Mouse (Mus musculus) heart, postnatal 10 days (tissue): Measurements from ENCODE around the gene Hyal5. TPM values are rescaled to one million over a fixed set of nuclear protein-coding genes. Genes with fewer than 3 reads are reported as not detected.
A peak's percentile ranks its signal among the peaks of the same experiment; 100 is the strongest.

Experiments
- DNase-seq, 2 experiments: peaks; one replicate each; pipeline ENCODE4 v3.0.0; 2021
- intact Hi-C: fragments of 180-260 bp; cut with DNase I; formaldehyde crosslinking; loops from one replicate; pipeline ENCODE4 v1.15.1; 2025
- total RNA-seq, 2 experiments: library from RNA; stranded (reverse); gene quantifications; 2 replicates each; pipeline ENCODE4 v1.2.3; 2021

The Hyal5 gene
- not detected for total RNA-seq

- intact Hi-C loops = no loop called here
- DNase-seq = no peak
These were observed at the start of gene Hyal5 for GRCm38 (mm10) chr6:24857697-24858096. TSS of gene Hyal5 (plus strand) at chr6:24857997.

DNA sequence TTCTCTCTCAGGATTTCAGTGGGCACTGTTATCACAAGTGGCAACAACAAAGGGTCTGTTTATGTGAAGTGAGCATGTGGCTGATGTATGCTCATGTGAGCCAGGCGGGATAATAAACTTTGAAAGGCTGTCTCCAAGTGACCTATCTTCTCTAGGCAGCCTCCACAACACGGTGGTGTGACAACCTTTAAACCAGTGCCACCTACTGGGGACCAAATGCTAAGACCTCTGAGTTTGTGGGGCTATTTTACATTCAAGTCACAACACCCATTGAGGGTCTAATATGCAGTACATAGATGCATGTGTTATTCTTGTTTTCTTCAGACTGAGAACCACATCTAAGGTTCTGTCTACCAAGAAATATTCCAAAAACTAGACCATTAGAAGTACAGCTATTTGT lies 35.7 kb upstream of the Hyal5 start:
- intact Hi-C loops = no loop called here
- no peak for DNase-seq

- DNase-seq = no peak
- intact Hi-C loops = no loop called here
These were observed 2.5 kb downstream of the Hyal5 start for GRCm38 (mm10) chr6:24860320-24860719.

DNA sequence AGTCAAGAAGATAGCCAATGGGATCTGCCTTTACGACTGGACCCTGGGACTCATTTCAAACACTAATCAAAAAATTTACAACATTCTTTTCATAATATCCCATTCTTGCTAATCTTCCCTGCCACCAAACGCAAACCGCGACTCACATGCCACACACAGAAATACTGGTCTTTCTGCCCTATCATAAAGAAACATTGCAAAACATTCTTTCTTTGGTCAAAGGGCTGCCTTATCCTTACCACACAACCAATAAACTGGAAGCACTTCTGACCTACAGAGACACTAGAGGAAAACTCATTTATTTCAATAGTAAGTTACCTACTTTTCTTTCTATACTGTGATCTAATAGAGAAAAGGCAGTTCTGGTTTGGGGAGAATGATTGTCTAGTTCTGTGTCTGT lies 5.9 kb downstream of the Hyal5 start:
- intact Hi-C loops = no loop called here
- DNase-seq = no peak

DNA sequence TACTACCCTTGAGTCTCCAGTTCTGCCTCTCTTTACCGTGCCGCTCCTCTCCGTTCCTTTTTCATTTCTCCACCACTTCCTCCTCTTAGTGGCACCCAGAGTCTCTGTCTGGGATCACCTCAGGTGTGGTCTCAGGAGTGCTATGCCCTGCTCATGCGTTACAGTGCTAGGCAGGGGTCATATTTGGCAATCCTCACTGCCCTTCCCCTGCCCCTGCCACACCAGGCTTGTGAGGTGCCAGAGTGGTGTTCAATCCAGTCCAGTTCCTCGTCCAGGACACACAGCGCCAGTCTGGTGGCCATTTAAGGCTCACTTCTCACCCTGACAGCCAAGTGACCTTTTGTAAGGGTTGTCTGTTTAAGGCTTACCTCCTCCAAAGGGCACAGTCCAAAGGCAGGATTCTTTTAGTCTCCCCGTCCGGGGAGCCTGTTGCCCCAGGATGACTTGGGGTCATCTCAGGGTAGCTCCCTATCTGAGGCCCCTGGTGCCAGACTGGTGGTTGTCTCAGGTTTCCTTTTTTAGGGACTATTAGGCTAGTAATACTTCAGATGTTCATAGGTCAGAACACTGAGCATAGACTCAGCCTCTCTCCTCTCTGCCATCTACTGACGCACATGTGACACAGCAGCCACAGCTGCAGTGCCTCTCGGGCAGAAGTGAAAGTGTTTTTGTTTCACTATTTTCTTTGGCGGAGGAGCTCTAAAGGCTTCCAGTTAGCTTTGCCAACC lies 36.5 kb downstream of the Hyal5 start:
- intact Hi-C loops = loop anchor here (2.0 kb wide), 1 partner anchor 174 kb away; no protein-coding TSS in a partner anchor
- DNase-seq = peak; percentile 24 to 27

- DNase-seq = no peak
- intact Hi-C loops = loop anchor here (2.0 kb wide), 1 partner anchor 174 kb away; no protein-coding TSS in a partner anchor
These were observed 37.0 kb downstream of the Hyal5 start for GRCm38 (mm10) chr6:24894874-24895183.

- DNase-seq = no peak
- intact Hi-C loops = no loop called here
These were observed 47.3 kb downstream of the Hyal5 start for GRCm38 (mm10) chr6:24905101-24905500.

- no peak for DNase-seq
- intact Hi-C loops = no loop called here
These were observed 50.0 kb downstream of the Hyal5 start for GRCm38 (mm10) chr6:24907824-24908223.

DNA sequence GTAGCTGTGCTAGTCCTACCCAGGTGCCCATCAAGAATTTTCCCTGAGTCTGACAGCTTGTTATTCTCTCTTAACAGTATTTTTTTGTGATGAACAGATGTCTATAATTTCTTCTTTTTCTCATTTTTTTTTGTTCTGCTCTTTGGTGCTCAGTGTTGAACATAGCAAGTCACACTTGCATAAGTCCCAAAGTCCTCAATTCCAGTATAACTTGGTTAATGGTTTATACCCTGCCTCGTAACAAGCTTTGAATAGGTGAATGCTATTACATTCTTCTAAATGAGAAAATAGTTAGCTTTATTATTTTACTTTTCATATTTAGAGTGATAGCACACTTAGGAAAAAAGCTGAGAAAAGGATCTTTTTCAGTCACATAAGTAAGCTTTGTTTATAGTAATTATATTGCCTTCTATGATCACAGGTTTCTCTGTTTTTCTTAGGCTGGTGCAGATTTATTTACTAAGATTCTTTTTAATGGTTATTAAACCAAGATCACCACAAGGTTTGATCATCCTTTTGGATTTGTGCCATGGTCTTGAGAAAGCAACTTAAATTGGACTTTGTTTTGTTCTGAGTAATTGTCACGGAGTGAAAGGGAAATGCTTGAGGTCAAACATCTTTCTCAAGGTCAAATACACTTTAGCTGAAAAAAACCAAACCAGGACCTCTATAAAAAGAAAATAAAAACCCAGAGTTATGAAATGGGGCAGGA lies 52.4 kb downstream of the Hyal5 start:
- no peak for DNase-seq
- intact Hi-C loops = no loop called here

DNA sequence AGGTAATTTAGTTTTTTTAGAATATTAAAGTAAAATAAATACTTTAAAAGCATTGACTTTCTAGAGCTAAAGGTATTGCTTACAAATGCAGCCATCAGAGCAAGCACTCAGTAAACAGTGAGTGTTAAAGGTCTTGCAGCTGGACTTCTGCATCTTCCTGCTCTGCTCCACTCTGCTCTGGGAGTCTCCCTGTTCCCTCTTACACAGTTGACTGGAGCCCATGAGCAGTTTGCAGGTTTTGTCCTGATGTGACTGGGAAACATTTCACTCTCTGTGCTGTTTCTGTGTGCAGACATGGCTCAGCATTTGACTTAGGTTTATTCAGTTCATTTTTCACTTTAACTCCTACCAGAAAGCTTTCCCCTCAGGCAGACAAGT lies 52.9 kb downstream of the Hyal5 start:
- no peak for DNase-seq
- intact Hi-C loops = no loop called here

DNA sequence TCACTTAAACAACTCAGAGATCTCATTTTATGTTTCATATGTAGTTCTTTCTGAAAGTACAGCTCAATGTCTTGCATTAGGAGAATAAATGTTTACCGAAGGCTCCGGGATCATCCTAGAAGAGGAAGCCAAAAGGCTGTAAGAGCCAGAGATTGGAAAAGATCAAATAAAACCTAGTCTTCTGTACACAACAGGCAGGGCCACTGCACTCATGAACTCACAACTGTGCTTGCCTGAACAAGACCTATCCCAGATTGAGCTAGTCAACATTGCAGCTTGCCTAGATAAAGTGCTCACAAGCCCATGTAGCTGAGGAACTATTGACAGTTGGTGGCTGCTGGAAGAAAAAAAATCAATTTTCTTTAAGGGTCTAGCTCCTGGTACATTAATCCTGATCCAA lies 55.8 kb downstream of the Hyal5 start:
- DNase-seq = no peak
- intact Hi-C loops = no loop called here

DNA sequence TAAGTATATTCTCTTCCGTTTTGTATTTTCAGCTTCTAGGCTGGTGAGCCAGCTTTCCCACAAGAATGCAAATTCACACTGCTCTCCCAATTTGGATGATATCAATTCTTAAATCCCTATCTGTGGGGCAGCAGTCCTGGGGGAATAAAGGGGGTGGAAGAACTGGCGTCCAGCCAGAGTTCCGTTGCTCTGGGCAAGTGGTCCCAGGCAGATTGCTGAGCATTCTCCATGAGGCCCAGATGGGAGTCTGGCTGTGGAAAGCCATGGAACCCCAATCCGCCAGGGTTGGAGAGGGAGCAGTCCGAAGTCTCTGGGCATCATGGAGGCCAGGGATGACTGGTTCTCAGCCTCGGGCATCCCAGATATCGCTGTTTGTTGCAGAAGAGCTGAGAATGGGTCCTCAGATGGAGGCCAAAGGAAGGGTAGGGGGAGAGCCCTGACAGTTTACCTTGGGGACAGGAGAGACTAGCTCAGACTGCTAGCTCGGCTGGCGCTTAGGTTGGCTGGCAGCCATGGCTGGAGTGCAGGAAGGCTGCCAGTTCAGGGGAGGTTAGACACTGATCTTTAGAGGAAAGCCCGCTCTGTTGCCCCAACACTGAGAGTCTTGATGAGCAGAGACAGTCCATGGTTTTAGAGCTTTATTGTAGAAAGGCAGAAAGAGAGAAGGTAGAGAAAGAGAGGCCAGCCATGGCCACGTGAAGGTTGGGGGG lies 67.4 kb downstream of the Hyal5 start:
- DNase-seq = no peak
- intact Hi-C loops = no loop called here

Other genes starting within 250 kb of the Hyal5 start
- gene Wasl, start 193.0 kb upstream of the Hyal5 start, total RNA-seq = 10 to 100 TPM; 35.1 to 36.4 TPM
- not detected for gene Hyal6, start 124.8 kb upstream of the Hyal5 start, total RNA-seq
- gene Hyal4, start 109.7 kb upstream of the Hyal5 start, total RNA-seq = not detected
- gene Spam1, start 66.8 kb upstream of the Hyal5 start, total RNA-seq = not detected
- gene Tmem229a, start 98.3 kb downstream of the Hyal5 start, total RNA-seq = under 1 TPM; 0.10 to 0.12 TPM